Mouse (Mus musculus): Measurements from ENCODE around the gene Zyx.

Gene Zyx

GRCm38 (mm10) chr6:42349426-42350020, at the start of gene Zyx:
Gene Zyx (plus strand): TSS chr6:42349630.
- DNase-seq (ENCODE audit: low spot score) = peak; percentile 94

- DNase-seq (ENCODE audit: low spot score) = no peak
These were observed 39.5 kb upstream of the Zyx start for GRCm38 (mm10) chr6:42309816-42310378.

GRCm38 (mm10) chr6:42310427-42311053, 38.9 kb upstream of the Zyx start:
- DNase-seq (ENCODE audit: low spot score) = no peak

GRCm38 (mm10) chr6:42318293-42318692, 31.1 kb upstream of the Zyx start:
- DNase-seq (ENCODE audit: low spot score) = no peak

GRCm38 (mm10) chr6:42323371-42324066, 25.9 kb upstream of the Zyx start:
- peak; percentile 8 for DNase-seq (ENCODE audit: low spot score)

- DNase-seq (ENCODE audit: low spot score) = peak; percentile 57
These were observed 25.4 kb upstream of the Zyx start for GRCm38 (mm10) chr6:42324067-42324481.

GRCm38 (mm10) chr6:42324482-42325267, 24.8 kb upstream of the Zyx start, which contains the start of gene Fam131b:
Gene Fam131b (minus strand): TSS chr6:42324643.
- DNase-seq (ENCODE audit: low spot score) = peak; percentile 70

GRCm38 (mm10) chr6:42325268-42325609, 24.2 kb upstream of the Zyx start:
- peak; percentile 91 for DNase-seq (ENCODE audit: low spot score)

- DNase-seq (ENCODE audit: low spot score) = no peak
These were observed 22.9 kb upstream of the Zyx start for GRCm38 (mm10) chr6:42326509-42326908.

GRCm38 (mm10) chr6:42328757-42329156, 20.7 kb upstream of the Zyx start:
- DNase-seq (ENCODE audit: low spot score) = no peak

GRCm38 (mm10) chr6:42330216-42330615, 19.2 kb upstream of the Zyx start:
- DNase-seq (ENCODE audit: low spot score) = no peak

GRCm38 (mm10) chr6:42330946-42331345, 18.5 kb upstream of the Zyx start:
- DNase-seq (ENCODE audit: low spot score) = no peak

GRCm38 (mm10) chr6:42339189-42339588, 10.2 kb upstream of the Zyx start:
- no peak for DNase-seq (ENCODE audit: low spot score)

GRCm38 (mm10) chr6:42339981-42340380, 9.4 kb upstream of the Zyx start:
- DNase-seq (ENCODE audit: low spot score) = no peak

- no peak for DNase-seq (ENCODE audit: low spot score)
These were observed 7.3 kb upstream of the Zyx start for GRCm38 (mm10) chr6:42342171-42342570.

- DNase-seq (ENCODE audit: low spot score) = no peak
These were observed 5.9 kb upstream of the Zyx start for GRCm38 (mm10) chr6:42343361-42344120.

- DNase-seq (ENCODE audit: low spot score) = no peak
These were observed 5.2 kb upstream of the Zyx start for GRCm38 (mm10) chr6:42344255-42344654.

GRCm38 (mm10) chr6:42348281-42349005, 987 bp upstream of the Zyx start:
- DNase-seq (ENCODE audit: low spot score) = no peak

- DNase-seq (ENCODE audit: low spot score) = peak; percentile 82
These were observed 414 bp upstream of the Zyx start for GRCm38 (mm10) chr6:42349006-42349425.
